10 mouse cellular contexts compared by ENCODE assay signal in genomic region chr16:92511773-92512391, GRCm38 (mm10). TPM values are rescaled to one million over a fixed set of nuclear protein-coding genes. Genes with fewer than 3 reads are reported as not detected.
DNase-seq lines count a peak whose midpoint lies in the region; ATAC-seq and TF ChIP-seq lines count a peak whose summit lies in the region.
"Had no signal": no experiment of that assay in that cellular context is flagged by ENCODE, and none has a peak within 500 bp of the region (broad histone marks: within the 10 kb centered on the region; RNA-seq: fewer than 3 reads in every experiment).

No protein-coding gene starts in this region.

- DNase-seq in adrenal gland, postnatal 10 days, result peak; percentile 33
- DNase-seq in adrenal gland, adult 2 months, result no peak
- DNase-seq in midbrain, embryonic 14.5 days, result peak; percentile 45
- no peak for DNase-seq in midbrain, embryonic 11.5 days (ENCODE audit: low spot score, missing footprints)
- DNase-seq in lung, postnatal 14 days, result peak; percentile 51
- no peak for DNase-seq in frontal cortex, postnatal 14 days (ENCODE audit: low spot score in 2 of 2)
- no peak for DNase-seq in urinary bladder, postnatal 14 days (ENCODE audit: low spot score)

- TF ChIP-seq CTCF in embryonic fibroblast, embryonic 13.5 days (IDR thresholded peaks at IDR 0.05; ENCODE audit: borderline replicate concordance, insufficient read depth, low read length), result peak; percentile 25; the same call in 1 of the 2 replicates

- H3K9me3 ChIP-seq in midbrain, embryonic 14.5 days (ENCODE audit: control insufficient read depth, low read length), result no peaks in the 10 kb centered on the region
- H3K9me3 ChIP-seq in midbrain, embryonic 11.5 days (ENCODE audit: control insufficient read depth, low read length), result no peaks in the 10 kb centered on the region
- H3K9me3 ChIP-seq: liver, embryonic 15.5 days; stomach, embryonic 15.5 days had no signal

- no peaks in the 10 kb centered on the region for H3K27me3 ChIP-seq in midbrain, embryonic 14.5 days (ENCODE audit: control insufficient read depth, insufficient read depth, low read length)
- H3K27me3 ChIP-seq in midbrain, embryonic 11.5 days (ENCODE audit: control insufficient read depth, insufficient read depth, low read length), result no peaks in the 10 kb centered on the region
- H3K27me3 ChIP-seq: stomach, embryonic 15.5 days had no signal

- 60% methylated on average over 5 of the region's 5 CpGs for WGBS in midbrain, embryonic 14.5 days
- WGBS in midbrain, embryonic 11.5 days, result 62% methylated on average over 5 of the region's 5 CpGs

- TF ChIP-seq POLR2A in embryonic fibroblast, embryonic 13.5 days (IDR thresholded peaks at IDR 0.05; ENCODE audit: low read depth, low read length), result no peak

- no peaks in the 10 kb centered on the region for H3K36me3 ChIP-seq in midbrain, embryonic 14.5 days (ENCODE audit: control insufficient read depth, insufficient read depth, low read length)
- H3K36me3 ChIP-seq in midbrain, embryonic 11.5 days (ENCODE audit: control insufficient read depth, insufficient read depth, low read length), result no peaks in the 10 kb centered on the region
- H3K36me3 ChIP-seq: liver, embryonic 15.5 days; stomach, embryonic 15.5 days had no signal

- H3K4me2 ChIP-seq in midbrain, embryonic 14.5 days (ENCODE audit: low read length), result no peak overlapping the region
- no peak overlapping the region for H3K4me2 ChIP-seq in midbrain, embryonic 11.5 days
- H3K4me2 ChIP-seq: liver, embryonic 15.5 days; stomach, embryonic 15.5 days had no signal

- H3K27ac ChIP-seq in midbrain, embryonic 14.5 days (replicated peaks; ENCODE audit: low read depth, low read length), result no peak overlapping the region
- no peak overlapping the region for H3K27ac ChIP-seq in midbrain, embryonic 11.5 days (ENCODE audit: low read depth, low read length)
- no peak overlapping the region for H3K27ac ChIP-seq in embryonic fibroblast, embryonic 13.5 days (ENCODE audit: insufficient read depth, low read length)
- H3K27ac ChIP-seq: liver, embryonic 15.5 days; stomach, embryonic 15.5 days had no signal

- no peak overlapping the region for H3K4me3 ChIP-seq in midbrain, embryonic 14.5 days (replicated peaks; ENCODE audit: low read depth, low read length)
- no peak overlapping the region for H3K4me3 ChIP-seq in midbrain, embryonic 11.5 days (ENCODE audit: low read depth, low read length)
- no peak overlapping the region for H3K4me3 ChIP-seq in embryonic fibroblast, embryonic 13.5 days (ENCODE audit: insufficient read depth, low read length)
- H3K4me3 ChIP-seq: liver, embryonic 15.5 days; stomach, embryonic 15.5 days had no signal

- no peaks in the 10 kb centered on the region for H3K4me1 ChIP-seq in midbrain, embryonic 14.5 days (ENCODE audit: control insufficient read depth, insufficient read depth, low read length)
- 0 out of 2 replicates have a peak, but pooled peaks cover 2% of the 10 kb centered on the region for H3K4me1 ChIP-seq in midbrain, embryonic 11.5 days (ENCODE audit: control insufficient read depth, insufficient read depth, low read length)
- H3K4me1 ChIP-seq in embryonic fibroblast, embryonic 13.5 days (ENCODE audit: control insufficient read depth, insufficient read depth, low read length), result no peaks in the 10 kb centered on the region
- H3K4me1 ChIP-seq: liver, embryonic 15.5 days; stomach, embryonic 15.5 days had no signal

- no peak overlapping the region for H3K9ac ChIP-seq in midbrain, embryonic 14.5 days (replicated peaks; ENCODE audit: low read length)
- no peak overlapping the region for H3K9ac ChIP-seq in midbrain, embryonic 11.5 days (ENCODE audit: low read length)
- H3K9ac ChIP-seq: liver, embryonic 15.5 days; stomach, embryonic 15.5 days had no signal

- ATAC-seq in midbrain, embryonic 14.5 days (ENCODE audit: low FRiP score, low TSS enrichment), result no peak
- ATAC-seq in midbrain, embryonic 11.5 days (ENCODE audit: low FRiP score), result no peak

RNA-seq across cellular contexts. Expression of gene Clic6, which starts 26.3 kb away (rescaled TPM):
- total RNA-seq in adrenal gland, postnatal 10 days (2021), result under 1 TPM; 0.12 to 0.30 TPM
- under 1 TPM in 1 of 2 experiments, not detected in 1; 0.55 TPM for total RNA-seq in adrenal gland, adult 2 months (2021)
- polyA plus RNA-seq in adrenal gland, adult 2 months (2012; rRNA removed), result 0.08 and 0.21 TPM in 2 replicates
- polyA plus RNA-seq in midbrain, embryonic 14.5 days (2014; fragmentation: Nextera tagmentation; extraction: Ambion mirVana), result 0.91 TPM in 1 of 2 replicates, not detected in the other
- polyA plus RNA-seq in midbrain, embryonic 11.5 days (2014; fragmentation: Nextera tagmentation; extraction: Ambion mirVana), result 0.47 and 0.72 TPM in 2 replicates
- not detected in 2 replicates for polyA plus RNA-seq in embryonic fibroblast, embryonic 13.5 days (2011; ENCODE audit: insufficient read length, low read depth, missing spikeins)

RNA-seq across cellular contexts. Expression of gene Rcan1, which starts 41.2 kb away (rescaled TPM):
- total RNA-seq in adrenal gland, postnatal 10 days (2021), result 10 to 100 TPM; 21.7 to 22.2 TPM
- total RNA-seq in adrenal gland, adult 2 months (2021), result 10 to 100 TPM; 15.8 to 23.2 TPM
- 4.7 and 5.4 TPM in 2 replicates for polyA plus RNA-seq in adrenal gland, adult 2 months (2012; rRNA removed)
- polyA plus RNA-seq in midbrain, embryonic 14.5 days (2014; fragmentation: Nextera tagmentation; extraction: Ambion mirVana), result 63.4 and 71.1 TPM in 2 replicates
- polyA plus RNA-seq in midbrain, embryonic 11.5 days (2014; fragmentation: Nextera tagmentation; extraction: Ambion mirVana), result 38.6 and 40.7 TPM in 2 replicates
- polyA plus RNA-seq in embryonic fibroblast, embryonic 13.5 days (2011; ENCODE audit: insufficient read length, low read depth, missing spikeins), result 25.9 and 35.3 TPM in 2 replicates

Comparison
In these comparisons a context has a peak if more than half of its experiments do, and no peak if none do; other contexts are left out.
1. DNase-seq: peak in adrenal gland, postnatal 10 days (single experiment), midbrain, embryonic 14.5 days (single experiment) and lung, postnatal 14 days (single experiment); none in adrenal gland, adult 2 months (single experiment), midbrain, embryonic 11.5 days (single experiment), frontal cortex, postnatal 14 days (0 of 2) and urinary bladder, postnatal 14 days (single experiment).